Mouse (Mus musculus) kidney, adult 2 months (tissue): ENCODE results near the gene Arpc3.

Experiments
- CTCF ChIP-seq: fragments of 200-500 bp; conservative IDR thresholded peaks from 2 replicates; pipeline ENCODE4 v1.5.1; 2011; ENCODE audit warnings: low read depth, mild to moderate bottlenecking, control low read depth, low read length, moderate library complexity, mixed read lengths; ENCODE audit not compliant: insufficient read depth, insufficient read length
- POLR2A ChIP-seq: fragments of 200-500 bp; IDR thresholded peaks from one replicate; pipeline ENCODE4 v1.6.1; 2011; ENCODE audit warnings: low read depth, low read length, control low read depth

DNA sequence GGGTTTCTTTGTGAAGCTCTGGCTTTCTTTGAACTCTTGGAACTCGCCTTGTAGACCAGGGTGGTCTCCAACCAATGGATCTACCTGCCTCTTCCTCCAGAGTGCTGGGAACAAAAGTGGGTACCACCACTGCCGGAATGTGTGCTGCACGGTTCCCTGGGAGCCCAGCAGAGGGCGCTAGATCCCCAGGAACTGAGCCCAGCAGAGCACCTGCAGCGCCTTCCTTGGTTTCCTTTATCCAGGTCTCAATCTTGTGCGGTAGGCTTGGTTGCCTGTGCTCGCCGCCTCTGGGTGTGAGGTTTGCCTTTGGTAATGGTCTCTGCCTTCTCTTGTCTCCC lies 9.6 kb downstream of the Arpc3 start:
- peak; percentile 88 for TF ChIP-seq CTCF
- TF ChIP-seq POLR2A = no peak
